Mouse (Mus musculus) ES-E14 (cell line): ENCODE measurements at regions not wholly inside any gene's neighbourhood (a gene's known extent, or its start where the extent isn't known, plus 50 kb on each side); places are given as distances from the start of the nearest gene placed in this dataset.
"Not testable (repeated sequence)": the region's sequence is repeated elsewhere in the genome, so short reads cannot be mapped to it uniquely, and the experiment has no call there.

Experiments
- DNase-seq: peaks from one replicate; pipeline ENCODE4 v3.0.0-alpha.2; 2013; ENCODE audit warnings: low read depth, low spot score
- H3K27ac ChIP-seq: 2 replicates; pipeline ENCODE4 v1.5.1; 2012; ENCODE audit warnings: low read depth, mild to moderate bottlenecking, low read length, moderate library complexity, mixed read lengths; ENCODE audit not compliant: poor library complexity, insufficient read depth, severe bottlenecking
- H3K36me3 ChIP-seq: 2 replicates; pipeline ENCODE4 v1.6.1; 2012; ENCODE audit warnings: mild to moderate bottlenecking, low read length, moderate library complexity, mixed read lengths; ENCODE audit not compliant: control insufficient read depth, poor library complexity, insufficient read depth, severe bottlenecking
- H3K4me1 ChIP-seq, 2 experiments: fragments of 150-350 bp in 1 of 2; sonication (generic) in 1 of 2; 2 replicates each; pipeline ENCODE4 v1.6.1; 2012; ENCODE audit warnings: low read length in 2 of 2, mild to moderate bottlenecking in 1 of 2, mixed read lengths in 1 of 2; ENCODE audit not compliant: control insufficient read depth in 2 of 2, insufficient read depth in 2 of 2, poor library complexity in 1 of 2
- H3K4me3 ChIP-seq, 2 experiments: fragments of 150-350 bp in 1 of 2; sonication (generic) in 1 of 2; 2 replicates each; pipeline ENCODE4 v1.5.1; 2012; ENCODE audit warnings: low read length in 2 of 2, low read depth in 1 of 2, mild to moderate bottlenecking in 1 of 2, mixed read lengths in 1 of 2; ENCODE audit not compliant: insufficient read depth in 1 of 2, poor library complexity in 1 of 2, severe bottlenecking in 1 of 2
- H3K9ac ChIP-seq: 2 replicates; pipeline ENCODE4 v1.6.1; 2012; ENCODE audit warnings: low read depth, mild to moderate bottlenecking, low read length, mixed read lengths; ENCODE audit not compliant: poor library complexity, insufficient read depth, severe bottlenecking
- H3K9me3 ChIP-seq: fragments of 150-350 bp; sonication (generic); 2 replicates; pipeline ENCODE4 v1.6.1; 2012; ENCODE audit warnings: low read depth, mild to moderate bottlenecking, low read length; ENCODE audit not compliant: control insufficient read depth, insufficient read depth
- CHD2 ChIP-seq: IDR thresholded peaks from 2 replicates; pipeline ENCODE4 v1.6.1; 2014; ENCODE audit warnings: mild to moderate bottlenecking, low read depth, low read length, inconsistent platforms
- HCFC1 ChIP-seq: IDR thresholded peaks from 2 replicates; pipeline ENCODE4 v1.6.1; 2012; ENCODE audit warnings: low read length, inconsistent platforms, borderline replicate concordance; ENCODE audit not compliant: insufficient read depth
- MAFK ChIP-seq: IDR thresholded peaks from 2 replicates; pipeline ENCODE4 v1.6.1; 2014; ENCODE audit warnings: mild to moderate bottlenecking, low read depth, low read length, inconsistent platforms; ENCODE audit not compliant: insufficient read depth
- ZC3H11A ChIP-seq: IDR thresholded peaks from 2 replicates; pipeline ENCODE4 v1.6.1; 2012; ENCODE audit warnings: low read depth, mild to moderate bottlenecking, inconsistent platforms, low read length, borderline replicate concordance
- ZNF384 ChIP-seq: IDR thresholded peaks from 2 replicates; pipeline ENCODE4 v1.6.1; 2012; ENCODE audit warnings: low read depth, low read length, inconsistent platforms
- in situ Hi-C, 2 experiments: fragments of 600-800 bp; cut with MboI; formaldehyde crosslinking; loops; one replicate each; pipeline ENCODE4 v1.15.1; 2025; ENCODE audit warnings: low sequenced_read_pairs in 2 of 2, inconsistent platforms in 1 of 2; ENCODE audit not compliant: unreplicated experiment in 2 of 2

DNA sequence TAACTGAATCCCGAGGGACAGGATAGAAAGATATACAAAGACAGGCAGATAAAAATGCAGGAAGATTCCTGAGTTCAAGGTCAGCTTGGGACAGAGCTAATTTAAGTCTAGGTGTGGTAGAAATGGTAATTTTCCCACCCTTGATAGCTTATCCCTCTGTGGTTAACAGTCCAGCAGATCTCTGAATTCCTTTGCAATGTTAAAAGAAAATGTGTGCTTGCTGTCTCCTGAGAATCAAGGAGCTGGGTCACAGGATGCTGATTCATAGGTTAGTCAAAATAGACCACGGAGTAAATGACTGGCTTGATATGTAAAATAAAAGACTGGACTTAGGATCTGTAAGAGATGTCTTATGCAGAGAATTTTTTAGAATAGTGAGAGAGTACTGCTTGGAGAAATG lies 101.4 kb upstream of the Dync1i1 start:
- H3K9me3 ChIP-seq: no peaks in the 10 kb centered on the region
- H3K9ac ChIP-seq: no peak overlapping the region
- DNase-seq: no peak
- no peak overlapping the region for H3K27ac ChIP-seq
- TF ChIP-seq ZC3H11A (no peak), CHD2 (no peak), ZNF384 (no peak), HCFC1 (no peak), MAFK (no peak)
- H3K36me3 ChIP-seq: no peaks in the 10 kb centered on the region
- in situ Hi-C loops: no loop called here
- H3K4me1 ChIP-seq: no peaks in the 10 kb centered on the region
- H3K4me3 ChIP-seq: no peak overlapping the region

DNA sequence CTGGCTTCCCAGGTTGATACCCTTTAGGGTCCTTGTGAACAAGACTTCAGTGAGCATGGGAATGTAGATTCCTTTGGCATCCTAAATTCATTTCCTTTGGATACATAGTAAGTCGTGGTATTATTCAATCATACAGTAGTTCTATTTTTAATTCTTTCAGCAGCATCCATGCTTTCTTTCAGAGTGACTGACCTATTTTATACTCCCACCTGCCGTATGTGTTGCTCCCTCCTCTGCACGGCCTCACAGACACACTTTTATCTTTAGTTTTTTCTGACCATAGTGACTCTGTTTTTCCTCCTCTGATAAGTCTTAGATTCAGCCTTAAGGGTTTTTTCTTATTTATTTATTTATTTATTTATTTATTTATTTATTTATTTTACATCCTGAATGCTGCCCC lies 103.9 kb upstream of the Dync1i1 start:
- no peaks in the 10 kb centered on the region for H3K36me3 ChIP-seq
- no peaks in the 10 kb centered on the region for H3K4me1 ChIP-seq
- TF ChIP-seq ZNF384 (no peak), CHD2 (no peak), MAFK (no peak), ZC3H11A (no peak), HCFC1 (no peak)
- H3K4me3 ChIP-seq: no peak overlapping the region
- H3K9me3 ChIP-seq: peaks cover 6% of the 10 kb centered on the region; the same call in 1 of the 2 replicates
- in situ Hi-C loops: no loop called here
- no peak for DNase-seq
- H3K9ac ChIP-seq: no peak overlapping the region
- H3K27ac ChIP-seq: no peak overlapping the region

DNA sequence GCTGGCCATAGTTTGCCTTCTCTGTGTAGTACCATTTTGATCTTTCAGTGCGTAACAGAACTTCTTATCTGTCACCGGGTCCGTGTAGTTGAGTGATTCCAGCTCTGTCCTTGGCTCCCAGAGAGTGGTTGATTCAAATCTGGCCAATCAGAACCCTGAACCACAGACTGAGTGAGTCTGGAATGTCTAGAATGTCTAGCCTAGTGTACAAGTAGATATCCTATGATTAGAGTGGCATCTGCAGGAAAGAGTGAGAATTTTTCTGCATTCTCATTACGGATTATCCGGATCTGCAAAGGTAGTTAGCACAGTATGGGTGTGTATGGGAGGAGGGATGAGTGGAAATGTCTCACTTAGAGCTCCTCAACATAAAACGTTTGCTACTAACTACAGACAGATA lies 97.9 kb upstream of the Pdk4 start:
- TF ChIP-seq CHD2 (no peak), ZNF384 (no peak), MAFK (no peak), HCFC1 (no peak), ZC3H11A (no peak)
- Histone ChIP-seq H3K9ac (no peak overlapping the region), H3K4me3 (no peak overlapping the region), H3K27ac (no peak overlapping the region), H3K36me3 (no peaks in the 10 kb centered on the region), H3K4me1 (no peaks in the 10 kb centered on the region), H3K9me3 (no peaks in the 10 kb centered on the region)
- in situ Hi-C loops: loop anchor here (5.0 to 25.0 kb wide), 3 partner anchors 179 to 932 kb away; no protein-coding TSS in a partner anchor
- no peak for DNase-seq

DNA sequence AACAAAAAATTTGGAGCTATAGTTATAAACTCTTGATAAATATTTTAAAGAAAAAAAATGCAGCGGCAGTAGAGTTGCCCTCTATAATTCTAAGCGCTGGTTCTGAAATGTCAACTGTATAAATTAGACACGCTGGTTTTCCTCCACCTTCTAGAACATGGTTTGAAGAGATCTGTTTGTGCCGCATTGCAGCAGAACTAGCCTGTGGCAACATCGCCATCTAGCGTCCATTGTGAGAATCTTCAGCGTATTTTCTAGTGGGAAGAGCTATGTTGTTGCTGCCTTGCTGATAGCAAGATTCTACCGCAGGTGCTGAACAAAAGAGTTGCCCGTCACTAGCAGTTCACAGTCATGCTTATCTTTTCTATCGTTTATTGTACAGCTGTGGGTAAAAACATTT lies 93.5 kb upstream of the Pdk4 start:
- peak; percentile 99 for TF ChIP-seq ZC3H11A
- TF ChIP-seq ZNF384: no peak
- no peak for TF ChIP-seq HCFC1
- TF ChIP-seq CHD2: no peak
- Histone ChIP-seq H3K4me3 (no peak overlapping the region), H3K27ac (no peak overlapping the region), H3K4me1 (no peaks in the 10 kb centered on the region), H3K9me3 (no peaks in the 10 kb centered on the region), H3K36me3 (no peaks in the 10 kb centered on the region), H3K9ac (no peak overlapping the region)
- in situ Hi-C loops: loop anchor here (5.0 to 25.0 kb wide), 3 partner anchors 175 to 927 kb away; no protein-coding TSS in a partner anchor
- DNase-seq: peak; percentile 78

DNA sequence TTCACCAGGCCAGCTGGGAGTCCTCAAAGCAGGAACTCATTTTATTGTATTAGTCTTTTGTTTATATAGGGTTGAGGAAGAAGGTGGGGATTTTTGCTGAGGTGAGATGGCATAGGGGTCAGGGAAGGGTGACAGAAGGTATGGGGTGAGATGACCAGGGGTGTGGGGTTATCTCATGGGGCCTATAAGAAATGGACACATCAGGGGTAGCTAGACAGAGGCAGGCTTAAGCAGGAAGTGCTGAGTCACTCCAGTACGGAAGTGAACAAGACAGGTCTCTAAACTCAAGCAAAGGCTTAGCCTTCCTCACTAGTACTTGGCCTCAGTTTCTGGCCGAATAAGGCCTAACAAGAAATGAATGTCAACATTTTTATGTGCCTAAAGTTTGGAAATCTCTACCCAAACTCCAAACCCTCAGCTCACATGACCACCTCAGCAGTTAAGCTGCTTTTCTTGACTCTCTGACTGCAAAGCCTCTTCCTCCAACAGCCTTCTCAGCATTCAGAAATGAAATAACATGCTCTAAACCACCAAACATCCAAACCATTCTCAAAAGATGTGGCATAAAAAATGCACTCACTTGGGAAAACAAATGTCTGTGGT lies 86.9 kb upstream of the Pdk4 start:
- Histone ChIP-seq H3K9ac (no peak overlapping the region), H3K9me3 (no peaks in the 10 kb centered on the region), H3K4me3 (no peak overlapping the region), H3K27ac (no peak overlapping the region), H3K4me1 (peaks cover 0 to 2% of the 10 kb centered on the region in 2 experiments; a peak in 1 of 4 replicates), H3K36me3 (no peaks in the 10 kb centered on the region)
- in situ Hi-C loops: loop anchor here in 1 of 2 experiments (25.0 kb wide), 1 partner anchor 921 kb away; no protein-coding TSS in a partner anchor
- TF ChIP-seq HCFC1 (no peak), MAFK (peak; percentile 65; the same call in 1 of the 2 replicates), ZC3H11A (no peak)
- DNase-seq: no peak

DNA sequence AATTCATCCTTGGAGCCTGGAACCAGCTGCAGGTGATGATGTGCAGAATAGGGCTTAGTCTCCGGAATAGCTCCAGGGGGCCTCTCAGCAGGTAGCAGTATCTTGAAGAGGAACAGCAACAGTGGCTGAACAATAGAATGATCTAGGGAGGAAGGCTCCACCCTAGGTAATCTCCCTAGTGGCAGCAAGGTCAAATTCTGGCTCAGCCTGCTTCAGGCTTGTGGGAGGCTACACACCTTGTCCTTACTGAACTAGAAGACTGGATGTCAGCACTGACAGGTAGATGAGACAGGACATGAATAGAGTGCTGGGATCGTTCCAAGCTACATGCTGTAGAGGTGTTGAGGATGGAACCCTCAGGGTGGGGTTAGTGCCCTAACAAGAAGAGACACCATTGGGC lies 80.8 kb upstream of the Pdk4 start:
- not testable (repeated sequence) for H3K4me1 ChIP-seq, H3K9me3 ChIP-seq, H3K36me3 ChIP-seq, H3K9ac ChIP-seq, H3K4me3 ChIP-seq
- peak; percentile 36 for DNase-seq
- H3K27ac ChIP-seq: peak overlapping the region; percentile 68
- in situ Hi-C loops: loop anchor here in 1 of 2 experiments (25.0 kb wide), 1 partner anchor 915 kb away; no protein-coding TSS in a partner anchor
